8 mouse cellular contexts compared by ENCODE assay signal in genomic region chr13:12542006-12542981, GRCm38 (mm10). TPM values are rescaled to one million over a fixed set of nuclear protein-coding genes. Genes with fewer than 3 reads are reported as not detected.
DNase-seq lines count a peak whose midpoint lies in the region; ATAC-seq and TF ChIP-seq lines count a peak whose summit lies in the region.

No protein-coding gene starts in this region.

- H3K27ac ChIP-seq in embryonic facial prominence, embryonic 11.5 days (replicated peaks; ENCODE audit: low read depth, low read length), result no peak overlapping the region
- no peak overlapping the region for H3K27ac ChIP-seq in heart, embryonic 13.5 days (replicated peaks)
- H3K27ac ChIP-seq in kidney, embryonic 16.5 days (ENCODE audit: low read length), result no peak overlapping the region
- no peak overlapping the region for H3K27ac ChIP-seq in lung, postnatal 0 days (ENCODE audit: low read length)

- no peaks in the 10 kb centered on the region for H3K4me1 ChIP-seq in embryonic facial prominence, embryonic 11.5 days (ENCODE audit: control insufficient read depth, insufficient read depth, low read length)
- peaks cover 21% of the 10 kb centered on the region for H3K4me1 ChIP-seq in heart, embryonic 13.5 days
- peaks cover 9% of the 10 kb centered on the region; the same call in 1 of the 2 replicates for H3K4me1 ChIP-seq in kidney, embryonic 16.5 days (ENCODE audit: insufficient read depth, low read length)
- 0 out of 2 replicates have a peak, but pooled peaks cover 6% of the 10 kb centered on the region for H3K4me1 ChIP-seq in lung, postnatal 0 days (ENCODE audit: insufficient read depth, low read depth, low read length)

- DNase-seq in 3134 (ENCODE audit: extremely low read depth, insufficient read length, low spot score), result peak; percentile 28
- DNase-seq in MN1 (ENCODE audit: low spot score), result peak; percentile 87
- peak; percentile 73 for DNase-seq in embryonic facial prominence, embryonic 11.5 days (ENCODE audit: low spot score)
- DNase-seq in lung, postnatal 0 days (ENCODE audit: low spot score), result peak; percentile 93
- peak; percentile 5 for DNase-seq in ovary, postnatal 10 days (ENCODE audit: low spot score)

- no peaks in the 10 kb centered on the region for H3K27me3 ChIP-seq in embryonic facial prominence, embryonic 11.5 days (ENCODE audit: control insufficient read depth, insufficient read depth, low read length)
- peaks cover 6% of the 10 kb centered on the region; the same call in 1 of the 2 replicates for H3K27me3 ChIP-seq in heart, embryonic 13.5 days (replicated peaks)
- peaks cover 4% of the 10 kb centered on the region for H3K27me3 ChIP-seq in kidney, embryonic 16.5 days (ENCODE audit: insufficient read depth, low read length)
- no peaks in the 10 kb centered on the region for H3K27me3 ChIP-seq in lung, postnatal 0 days (replicated peaks; ENCODE audit: insufficient read depth, low read length)

- H3K36me3 ChIP-seq in embryonic facial prominence, embryonic 11.5 days (replicated peaks; ENCODE audit: control insufficient read depth, insufficient read depth, low read depth, low read length), result no peaks in the 10 kb centered on the region
- no peaks in the 10 kb centered on the region for H3K36me3 ChIP-seq in heart, embryonic 13.5 days
- H3K36me3 ChIP-seq in kidney, embryonic 16.5 days (ENCODE audit: insufficient read depth, low read length), result no peaks in the 10 kb centered on the region
- no peaks in the 10 kb centered on the region for H3K36me3 ChIP-seq in lung, postnatal 0 days (ENCODE audit: insufficient read depth, low read length)

- TF ChIP-seq CTCF in lung, postnatal 0 days (IDR thresholded peaks at IDR 0.05), result peak; percentile 63

- no peaks in the 10 kb centered on the region for H3K9me3 ChIP-seq in embryonic facial prominence, embryonic 11.5 days (replicated peaks; ENCODE audit: control insufficient read depth, low read length)
- no peaks in the 10 kb centered on the region for H3K9me3 ChIP-seq in heart, embryonic 13.5 days
- no peaks in the 10 kb centered on the region for H3K9me3 ChIP-seq in kidney, embryonic 16.5 days (ENCODE audit: low read length)
- no peaks in the 10 kb centered on the region for H3K9me3 ChIP-seq in lung, postnatal 0 days (ENCODE audit: low read length)

- 0 out of 2 replicates have a peak overlapping the region, but pooled peaks have one; percentile 3 for H3K4me2 ChIP-seq in embryonic facial prominence, embryonic 11.5 days (ENCODE audit: low read depth, low read length)
- peak overlapping the region; percentile 58 for H3K4me2 ChIP-seq in heart, embryonic 13.5 days
- H3K4me2 ChIP-seq in kidney, embryonic 16.5 days (replicated peaks; ENCODE audit: low read depth, low read length), result peak overlapping the region; percentile 37
- H3K4me2 ChIP-seq in lung, postnatal 0 days (replicated peaks; ENCODE audit: low read depth, low read length), result peak overlapping the region; percentile 33

- peak; percentile 84 for ATAC-seq in embryonic facial prominence, embryonic 11.5 days (replicated peaks; ENCODE audit: insufficient number of reproducible peaks, low FRiP score, low TSS enrichment, low read depth)
- ATAC-seq in heart, embryonic 13.5 days (ENCODE audit: extremely low read depth, insufficient number of reproducible peaks, low FRiP score, low TSS enrichment), result no peak
- peak; percentile 94 for ATAC-seq in kidney, embryonic 16.5 days (ENCODE audit: low FRiP score, low TSS enrichment)
- ATAC-seq in lung, postnatal 0 days, result peak; percentile 98
- no peak for ATAC-seq in inflammation-experienced regulatory T-cells, adult 6 months

- no peak overlapping the region for H3K4me3 ChIP-seq in embryonic facial prominence, embryonic 11.5 days (ENCODE audit: low read depth, low read length)
- H3K4me3 ChIP-seq in heart, embryonic 13.5 days, result peak overlapping the region; percentile 19
- no peak overlapping the region for H3K4me3 ChIP-seq in kidney, embryonic 16.5 days (ENCODE audit: low read length)
- no peak overlapping the region for H3K4me3 ChIP-seq in lung, postnatal 0 days (ENCODE audit: low read depth, low read length)

- 8% methylated on average over 23 of the region's 23 CpGs for WGBS in embryonic facial prominence, embryonic 11.5 days
- WGBS in heart, embryonic 13.5 days, result 8% methylated on average over 23 of the region's 23 CpGs
- 6% methylated on average over 23 of the region's 23 CpGs for WGBS in kidney, embryonic 16.5 days
- WGBS in lung, postnatal 0 days, result 4% methylated on average over 23 of the region's 23 CpGs

- H3K9ac ChIP-seq in embryonic facial prominence, embryonic 11.5 days (replicated peaks; ENCODE audit: low read length), result no peak overlapping the region
- H3K9ac ChIP-seq in heart, embryonic 13.5 days, result no peak overlapping the region
- no peak overlapping the region for H3K9ac ChIP-seq in kidney, embryonic 16.5 days (replicated peaks; ENCODE audit: low read length)
- no peak overlapping the region for H3K9ac ChIP-seq in lung, postnatal 0 days (replicated peaks; ENCODE audit: low read depth)

- TF ChIP-seq EP300 in lung, postnatal 0 days (IDR thresholded peaks at IDR 0.05), result no peak

RNA-seq across cellular contexts. Expression of gene Edaradd, which starts 22.1 kb away (rescaled TPM):
- polyA plus RNA-seq in embryonic facial prominence, embryonic 11.5 days (2014; fragmentation: Nextera tagmentation; extraction: Ambion mirVana), result 3.1 TPM in 2 replicates
- polyA plus RNA-seq in heart, embryonic 13.5 days (2015; fragmentation: Nextera tagmentation; extraction: Ambion mirVana), result 0.46 and 0.49 TPM in 2 replicates
- polyA plus RNA-seq in kidney, embryonic 16.5 days (2015; fragmentation: Nextera tagmentation; extraction: Ambion mirVana), result 2.6 and 2.7 TPM in 2 replicates
- 0.23 and 0.29 TPM in 2 replicates for polyA plus RNA-seq in lung, postnatal 0 days (2015; fragmentation: Nextera tagmentation; extraction: Ambion mirVana)
- 1 to 10 TPM in 2 of 3 experiments, under 1 TPM in 1; 0.71 to 2.1 (median 1.3) TPM for polyA plus RNA-seq in inflammation-experienced regulatory T-cells, adult 6 months (2017; shearing (Covaris generic))

RNA-seq across cellular contexts. Expression of gene Ero1lb, which starts 23.4 kb away (rescaled TPM):
- 7.8 and 8.8 TPM in 2 replicates for polyA plus RNA-seq in embryonic facial prominence, embryonic 11.5 days (2014; fragmentation: Nextera tagmentation; extraction: Ambion mirVana)
- polyA plus RNA-seq in heart, embryonic 13.5 days (2015; fragmentation: Nextera tagmentation; extraction: Ambion mirVana), result 5.9 and 6.2 TPM in 2 replicates
- 8.4 and 8.8 TPM in 2 replicates for polyA plus RNA-seq in kidney, embryonic 16.5 days (2015; fragmentation: Nextera tagmentation; extraction: Ambion mirVana)
- 7.9 and 9.2 TPM in 2 replicates for polyA plus RNA-seq in lung, postnatal 0 days (2015; fragmentation: Nextera tagmentation; extraction: Ambion mirVana)
- polyA plus RNA-seq in inflammation-experienced regulatory T-cells, adult 6 months (2017; shearing (Covaris generic)), result 1 to 10 TPM; 5.8 to 8.2 (median 7.1) TPM

Comparison
In these comparisons a context has a peak if more than half of its experiments do, and no peak if none do; other contexts are left out.
1. DNase-seq: peak in every context shown above with its lines; median percentile 93 in lung, postnatal 0 days; 87 in MN1; 73 in embryonic facial prominence, embryonic 11.5 days; 28 in 3134; 5 in ovary, postnatal 10 days.
2. ATAC-seq: peak in embryonic facial prominence, embryonic 11.5 days (single experiment), kidney, embryonic 16.5 days (single experiment) and lung, postnatal 0 days (single experiment); none in heart, embryonic 13.5 days (single experiment) and inflammation-experienced regulatory T-cells, adult 6 months (single experiment).
3. H3K4me2 ChIP-seq: peak in every context shown above with its lines; median percentile 58 in heart, embryonic 13.5 days; 37 in kidney, embryonic 16.5 days; 33 in lung, postnatal 0 days; 3 in embryonic facial prominence, embryonic 11.5 days.